Mouse (Mus musculus): ENCODE measurements around the gene Nrl.

The Nrl gene

GRCm38 (mm10) chr14:55527940-55528339, 3.2 kb upstream of the Nrl start:
- peak; percentile 14 for DNase-seq (ENCODE audit: low read depth)

- no peak for DNase-seq (ENCODE audit: low read depth)
Observed at GRCm38 (mm10) chr14:55526674-55527073, 1.9 kb upstream of the Nrl start.

- DNase-seq (ENCODE audit: low read depth): no peak
Observed at GRCm38 (mm10) chr14:55524062-55524461, 719 bp downstream of the Nrl start.

GRCm38 (mm10) chr14:55520451-55521361, 4.1 kb downstream of the Nrl start:
- no peak for DNase-seq (ENCODE audit: low read depth)

GRCm38 (mm10) chr14:55519604-55520003, 5.2 kb downstream of the Nrl start:
- no peak for DNase-seq (ENCODE audit: low read depth)

- DNase-seq (ENCODE audit: low read depth): no peak
Observed at GRCm38 (mm10) chr14:55518897-55519296, 5.9 kb downstream of the Nrl start.

GRCm38 (mm10) chr14:55515846-55516245, 8.9 kb downstream of the Nrl start:
- DNase-seq (ENCODE audit: low read depth): no peak

- DNase-seq (ENCODE audit: low read depth): no peak
Observed at GRCm38 (mm10) chr14:55513927-55514326, 10.9 kb downstream of the Nrl start.

GRCm38 (mm10) chr14:55511037-55511436, 13.7 kb downstream of the Nrl start:
- DNase-seq (ENCODE audit: low read depth): no peak

GRCm38 (mm10) chr14:55510125-55510731, 14.6 kb downstream of the Nrl start, which contains the start of gene Cpne6:
Gene Cpne6 (plus strand): TSS chr14:55510445.
- no peak for DNase-seq (ENCODE audit: low read depth)

GRCm38 (mm10) chr14:55509540-55509939, 15.2 kb downstream of the Nrl start:
- DNase-seq (ENCODE audit: low read depth): no peak

GRCm38 (mm10) chr14:55507801-55508200, 17.0 kb downstream of the Nrl start:
- DNase-seq (ENCODE audit: low read depth): no peak

- DNase-seq (ENCODE audit: low read depth): no peak
Observed at GRCm38 (mm10) chr14:55505612-55506011, 19.2 kb downstream of the Nrl start.

GRCm38 (mm10) chr14:55497449-55497821, 27.3 kb downstream of the Nrl start:
- peak; percentile 53 for DNase-seq (ENCODE audit: low read depth)

GRCm38 (mm10) chr14:55496761-55497448, 27.9 kb downstream of the Nrl start:
- DNase-seq (ENCODE audit: low read depth): no peak

- no peak for DNase-seq (ENCODE audit: low read depth)
Observed at GRCm38 (mm10) chr14:55495509-55496240, 29.1 kb downstream of the Nrl start.

GRCm38 (mm10) chr14:55492103-55492502, 32.7 kb downstream of the Nrl start:
- no peak for DNase-seq (ENCODE audit: low read depth)

GRCm38 (mm10) chr14:55491291-55491833, 33.4 kb downstream of the Nrl start:
- no peak for DNase-seq (ENCODE audit: low read depth)

- no peak for DNase-seq (ENCODE audit: low read depth)
Observed at GRCm38 (mm10) chr14:55490361-55491201, 34.2 kb downstream of the Nrl start, which contains the start of gene Carmil3. Gene Carmil3 (plus strand): TSS chr14:55490651.

- DNase-seq (ENCODE audit: low read depth): no peak
Observed at GRCm38 (mm10) chr14:55486836-55487235, 37.9 kb downstream of the Nrl start.

Data from fibroblast of lung, adult 2 months (primary cell).